Mouse (Mus musculus) G1E (cell line): ENCODE measurements around the gene Cacna1f.

Experiments
- CTCF ChIP-seq: IDR thresholded peaks from 2 replicates; pipeline ENCODE4 v1.5.1; 2012; ENCODE audit warnings: low read depth, low read length, inconsistent platforms, mixed read lengths
- GATA1 ChIP-seq: IDR thresholded peaks from 2 replicates; pipeline ENCODE4 v1.6.1; 2012; ENCODE audit warnings: borderline replicate concordance, low read length, inconsistent platforms, mixed read lengths
- GATA2 ChIP-seq: IDR thresholded peaks from 2 replicates; pipeline ENCODE4 v1.6.1; 2012; ENCODE audit warnings: low read depth, low read length, inconsistent platforms, borderline replicate concordance
- POLR2AphosphoS5 ChIP-seq: IDR thresholded peaks from 2 replicates; pipeline ENCODE4 v1.6.1; 2012; ENCODE audit warnings: low read depth, low read length, inconsistent platforms; ENCODE audit not compliant: insufficient replicate concordance
- TAL1 ChIP-seq: conservative IDR thresholded peaks from 2 replicates; pipeline ENCODE4 v1.6.1; 2012; ENCODE audit warnings: low read depth, low read length, inconsistent platforms, mixed read lengths

GRCm38 (mm10) chrX:7610035-7610434 lies 3.2 kb downstream of the Cacna1f start:
- TF ChIP-seq CTCF = no peak
- no peak for TF ChIP-seq GATA1
- no peak for TF ChIP-seq GATA2
- no peak for TF ChIP-seq TAL1
- no peak for TF ChIP-seq POLR2AphosphoS5
